Mouse (Mus musculus) cerebellum, adult 9-10 months (tissue): Measurements from ENCODE around the gene Syt3.
A peak's percentile ranks its signal among the peaks of the same experiment; 100 is the strongest.

Source experiments
- DNase-seq: peaks from one replicate; pipeline ENCODE4 v3.0.0; 2022

The Syt3 gene

DNA sequence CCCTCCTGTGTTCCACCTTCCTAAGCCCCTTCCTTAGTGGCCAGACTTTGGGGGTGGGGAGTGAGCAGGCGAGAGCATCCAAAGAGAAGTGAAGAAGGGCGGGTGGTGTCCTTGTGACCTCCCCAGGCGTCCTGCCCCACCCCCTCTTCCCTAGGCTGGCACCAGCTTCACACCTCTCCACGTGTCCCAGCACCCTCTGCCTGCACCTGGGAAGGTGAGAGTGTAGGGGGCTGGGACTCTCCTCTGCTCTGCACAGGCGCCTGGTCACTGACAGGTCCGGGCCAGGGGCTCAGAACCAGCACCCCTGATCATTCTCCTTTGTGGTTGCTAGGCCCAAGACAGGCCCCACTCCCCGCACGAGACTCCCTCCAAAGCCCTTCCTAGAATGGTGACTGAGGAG is 43.8 kb downstream of the Syt3 start:
- DNase-seq: peak; percentile 64

DNA sequence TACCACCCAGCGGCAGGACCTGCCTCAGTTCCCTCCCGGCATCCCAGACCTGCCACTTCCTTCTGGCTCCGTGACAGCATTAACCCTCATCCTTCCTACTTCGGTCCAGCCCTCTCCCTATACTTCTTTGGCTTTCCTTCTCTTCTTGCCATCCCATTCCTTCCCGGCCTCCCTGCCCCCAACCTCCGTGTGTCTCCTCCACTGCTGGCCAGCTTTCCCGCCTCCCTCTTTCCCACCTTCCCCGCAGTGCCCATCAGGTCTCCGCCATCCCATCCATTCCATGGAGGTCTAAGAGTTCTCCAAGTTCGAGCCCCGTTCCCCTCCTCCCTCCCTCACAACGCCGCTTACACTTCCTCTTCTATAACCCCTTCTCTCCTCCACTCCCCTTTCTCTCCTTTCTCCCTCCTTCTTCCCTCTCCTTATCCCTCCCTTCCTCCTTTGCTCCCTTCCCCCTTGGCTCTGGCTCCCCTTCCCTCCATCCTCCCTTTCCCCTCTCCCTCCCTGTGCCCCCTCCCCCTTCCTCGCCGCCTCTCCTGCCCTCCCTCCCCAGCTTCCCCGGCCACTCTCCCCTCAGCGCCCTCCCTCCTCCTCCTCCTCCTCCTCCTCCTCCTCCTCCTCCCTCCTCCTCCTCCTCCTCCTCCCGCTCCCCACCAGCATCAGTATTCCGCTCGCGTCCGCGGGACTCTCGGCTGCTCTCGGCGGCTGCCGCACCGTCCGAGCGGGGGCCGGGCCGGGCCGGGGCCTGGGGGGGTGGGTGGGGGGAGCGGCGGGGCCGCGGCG is 44.5 kb downstream of the Syt3 start:
- peak; percentile 66 for DNase-seq

DNA sequence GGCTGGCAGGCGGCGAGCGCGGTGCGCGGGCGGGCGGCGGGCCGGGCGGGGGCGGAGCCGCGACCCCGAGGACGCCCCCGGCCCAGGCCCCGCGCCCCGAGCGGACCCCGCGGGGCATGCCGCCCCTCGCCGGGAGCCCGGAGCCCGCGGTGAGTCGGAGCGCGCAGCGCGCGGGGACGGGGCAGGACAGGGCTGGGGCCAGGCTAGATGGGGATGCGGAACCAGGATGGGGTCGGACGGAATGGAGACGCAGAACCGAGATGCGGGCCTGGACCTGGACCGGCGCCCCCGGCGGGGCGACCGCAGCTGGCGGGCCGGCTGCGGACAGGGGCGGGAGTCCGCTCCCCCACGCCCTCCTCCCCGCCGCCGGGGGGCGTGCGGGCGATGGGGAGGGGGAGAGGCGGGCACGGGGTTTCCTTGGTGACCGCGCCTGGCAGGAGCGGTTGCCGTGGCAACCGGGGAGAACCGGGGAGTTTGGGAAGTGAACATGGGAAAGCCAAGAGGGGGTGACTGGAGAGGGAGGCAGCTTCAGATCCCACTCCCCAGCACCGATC is 45.1 kb downstream of the Syt3 start, which contains the start of gene Lrrc4b:
Gene Lrrc4b (plus strand): TSS at position 51 of the 554 bp plus-strand sequence.
- no peak for DNase-seq

DNA sequence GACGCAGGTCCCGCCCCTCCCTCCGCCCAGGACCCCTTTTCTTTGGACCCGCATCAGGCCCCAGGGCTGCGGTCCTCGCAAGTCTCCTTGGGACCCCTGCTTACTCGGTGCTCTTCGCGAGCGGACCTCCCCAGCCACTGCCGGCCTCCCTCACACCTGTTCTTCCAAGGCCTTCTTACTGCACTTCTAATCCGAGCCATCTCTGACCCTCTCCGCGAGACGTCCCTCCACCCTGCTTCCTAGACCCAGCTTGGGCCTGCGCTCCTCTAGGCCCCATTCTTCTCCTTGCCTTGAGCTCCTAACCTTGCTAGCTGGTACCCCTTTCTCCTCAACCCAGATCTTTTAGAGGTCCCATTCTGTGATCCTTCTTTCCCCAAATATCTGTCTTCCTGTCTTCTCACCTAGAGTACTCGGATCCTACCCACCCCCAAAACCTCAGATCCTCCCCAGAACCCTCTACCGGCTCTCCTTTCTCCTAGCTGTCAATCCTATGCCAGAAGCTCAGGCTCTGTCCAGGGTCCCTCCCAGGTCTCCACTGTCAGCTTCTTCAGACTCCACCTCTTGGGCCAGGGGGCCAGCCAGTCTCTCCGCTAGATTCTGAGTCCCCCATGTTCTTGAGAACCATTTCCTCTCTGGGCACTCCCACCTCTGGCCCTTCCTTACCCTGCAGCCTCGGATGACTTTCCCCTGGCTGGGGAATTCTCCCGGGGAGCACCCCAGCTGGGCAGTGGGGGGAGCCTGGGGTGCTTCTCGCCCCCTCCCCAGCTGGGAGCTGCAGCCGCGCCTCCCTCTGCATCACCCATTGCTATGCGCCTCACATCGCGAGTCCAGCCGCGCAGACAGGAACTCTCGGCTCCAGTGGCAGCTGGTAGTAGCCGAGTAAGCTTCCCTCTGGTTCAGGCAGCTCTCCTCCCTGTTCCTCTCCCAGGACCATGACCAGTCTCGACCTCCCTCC is 45.9 kb downstream of the Syt3 start:
- DNase-seq: peak; percentile 61

DNA sequence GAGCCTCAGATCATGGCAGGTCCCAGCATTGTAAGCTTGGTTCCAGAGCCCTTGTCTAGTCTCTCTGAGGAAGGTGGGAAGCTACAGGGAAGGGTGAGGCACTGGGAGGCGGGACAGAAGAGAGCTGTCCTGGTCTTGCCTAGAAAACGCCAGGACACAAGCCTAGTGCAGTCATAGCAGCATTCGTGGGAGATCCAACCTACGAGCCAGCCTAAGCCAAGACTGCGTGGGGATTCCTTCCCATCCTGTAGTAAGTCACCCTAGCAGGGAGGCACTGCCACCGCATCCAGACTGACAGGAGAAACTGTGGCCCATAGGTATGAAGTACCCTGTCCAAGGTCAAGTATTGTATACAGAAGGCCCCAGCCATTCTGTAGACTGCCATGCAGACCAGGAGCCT is 48.6 kb downstream of the Syt3 start:
- DNase-seq: peak; percentile 25

DNA sequence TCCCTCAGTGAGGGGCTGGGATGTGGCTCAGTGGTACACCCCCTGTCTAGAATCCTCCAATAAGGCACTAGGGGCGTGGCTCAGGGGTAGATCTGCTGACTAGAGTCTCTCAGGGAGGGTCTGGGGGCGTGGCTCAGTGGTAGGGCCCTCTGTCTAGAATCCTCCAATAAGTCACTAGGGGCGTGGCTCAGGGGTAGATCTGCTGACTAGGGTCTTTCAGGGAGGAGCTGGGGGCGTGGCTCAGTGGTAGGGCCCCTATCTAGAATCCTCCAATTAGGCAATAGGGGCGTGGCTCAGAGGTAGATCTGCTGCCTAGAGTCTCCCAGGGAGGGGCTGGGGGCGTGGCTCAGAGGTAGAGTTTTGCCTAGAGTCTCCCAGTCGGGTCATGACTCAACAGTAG is 49.5 kb downstream of the Syt3 start:
- DNase-seq: peak; percentile 61

DNA sequence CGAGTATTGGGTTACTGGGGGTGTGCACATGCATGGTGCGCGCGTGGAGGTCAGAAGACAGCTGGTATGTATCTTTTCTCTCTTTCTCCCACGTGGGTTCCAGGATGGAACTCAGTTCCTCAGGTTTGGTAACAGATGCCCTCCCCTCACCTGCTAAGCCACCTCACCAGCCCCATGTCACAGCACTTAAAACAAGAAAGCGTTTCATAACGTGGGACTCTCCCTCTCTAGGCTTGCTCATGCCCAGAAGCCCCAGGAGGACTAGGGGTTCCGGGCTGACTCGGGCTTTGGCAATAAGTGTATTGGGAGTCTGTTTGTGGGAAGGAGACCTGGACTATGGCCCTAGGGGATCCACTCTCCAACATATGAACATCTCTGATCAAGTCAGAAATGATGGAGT is 50.2 kb downstream of the Syt3 start:
- DNase-seq: peak; percentile 27

DNA sequence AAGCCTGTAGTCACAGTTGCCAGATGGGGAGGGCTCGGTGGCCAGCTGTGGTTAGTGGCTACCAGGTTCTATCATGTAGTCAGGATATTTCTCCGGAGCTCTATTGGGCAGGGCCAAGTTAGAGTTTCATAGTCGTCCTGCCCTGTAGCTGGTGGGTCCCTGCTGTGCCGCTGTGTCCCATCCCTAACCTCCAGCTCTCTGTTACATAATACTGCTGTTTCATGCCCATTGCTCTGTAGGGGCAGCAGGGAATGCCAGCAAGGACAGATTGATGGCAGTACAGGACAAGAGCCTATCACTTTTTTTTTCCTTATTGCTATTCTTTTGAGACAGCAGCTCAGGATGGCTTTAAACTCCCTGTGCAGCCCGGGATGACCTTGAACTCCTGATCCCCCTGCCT is 51.9 kb downstream of the Syt3 start:
- peak; percentile 83 for DNase-seq

DNA sequence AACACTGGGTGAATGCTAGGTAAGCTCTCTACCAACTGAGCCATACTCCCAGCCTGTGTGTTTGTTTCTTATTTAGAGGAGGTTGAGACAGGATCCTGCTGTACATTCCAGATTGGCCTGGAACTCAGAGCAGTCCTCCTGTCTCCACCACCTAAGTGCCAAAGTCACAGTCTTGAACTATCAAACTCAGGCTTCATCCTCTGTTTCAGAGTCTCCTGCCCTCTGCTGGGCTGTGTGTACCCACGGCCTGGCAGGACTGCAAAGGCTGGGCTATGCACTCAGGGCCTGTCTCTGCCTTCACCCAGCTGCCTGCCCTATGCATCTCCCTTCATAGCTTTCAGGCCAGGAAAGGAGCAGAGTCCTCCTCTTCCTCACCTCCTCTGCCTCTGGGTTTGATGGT is 52.4 kb downstream of the Syt3 start:
- peak; percentile 70 for DNase-seq

DNA sequence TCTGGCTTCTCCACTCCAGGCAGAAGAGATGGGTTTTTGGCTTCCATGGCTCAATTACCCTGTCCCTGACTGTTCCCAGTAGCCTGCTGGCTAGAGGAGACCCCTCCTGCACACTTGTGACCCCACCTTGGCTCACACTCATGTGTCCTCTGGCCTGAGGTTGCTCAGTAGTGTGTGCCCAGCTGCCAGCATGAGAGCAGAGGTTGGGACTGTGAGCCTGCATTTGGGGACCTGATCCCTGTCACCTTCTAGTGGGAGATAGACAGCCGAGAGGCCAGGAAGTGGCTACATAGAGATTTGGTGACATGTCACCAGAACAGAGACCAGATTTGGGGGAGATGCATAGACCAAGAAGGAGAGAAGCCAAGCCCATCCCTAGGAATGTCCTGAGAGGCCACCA is 53.3 kb downstream of the Syt3 start:
- peak; percentile 56 for DNase-seq

DNA sequence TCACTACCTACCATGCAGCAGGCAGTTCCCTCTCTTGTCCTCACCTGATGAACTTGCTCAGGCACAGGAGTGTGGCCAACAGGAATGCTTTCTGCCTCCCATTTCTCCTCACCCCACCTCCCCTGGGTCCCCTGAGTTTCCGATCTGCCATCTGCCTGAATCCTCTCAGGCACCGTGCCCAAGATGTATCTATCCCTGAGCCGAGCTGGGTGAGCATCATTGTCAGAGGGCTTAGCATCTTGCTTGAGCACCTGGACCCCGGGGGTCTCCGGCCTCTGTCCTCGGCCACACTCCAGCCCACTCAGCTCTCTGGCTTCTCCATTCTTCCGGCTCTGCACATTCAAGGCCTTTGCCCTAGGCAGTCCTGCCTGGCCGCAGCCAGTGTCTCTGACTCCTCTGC is 54.0 kb downstream of the Syt3 start:
- peak; percentile 84 for DNase-seq

DNA sequence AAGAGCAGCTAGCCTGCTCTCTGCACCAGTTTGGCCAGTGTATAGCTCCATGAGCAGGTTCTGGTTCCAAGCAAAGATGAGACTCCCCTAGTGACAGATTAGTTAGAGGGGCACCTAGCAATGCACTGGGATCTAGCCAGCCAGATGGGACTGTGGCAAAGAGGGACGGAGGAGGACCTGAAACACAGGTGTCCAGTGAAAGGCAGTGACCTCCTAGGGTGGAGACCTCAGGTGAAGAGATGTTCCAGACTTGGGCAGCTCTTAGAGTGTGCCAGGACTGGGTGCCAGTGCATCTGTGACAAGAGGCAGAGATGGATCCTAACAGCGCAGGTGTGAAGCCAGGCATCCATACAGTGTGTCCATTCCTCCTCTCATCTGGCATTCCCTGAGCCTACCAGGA is 55.8 kb downstream of the Syt3 start:
- DNase-seq: peak; percentile 54

DNA sequence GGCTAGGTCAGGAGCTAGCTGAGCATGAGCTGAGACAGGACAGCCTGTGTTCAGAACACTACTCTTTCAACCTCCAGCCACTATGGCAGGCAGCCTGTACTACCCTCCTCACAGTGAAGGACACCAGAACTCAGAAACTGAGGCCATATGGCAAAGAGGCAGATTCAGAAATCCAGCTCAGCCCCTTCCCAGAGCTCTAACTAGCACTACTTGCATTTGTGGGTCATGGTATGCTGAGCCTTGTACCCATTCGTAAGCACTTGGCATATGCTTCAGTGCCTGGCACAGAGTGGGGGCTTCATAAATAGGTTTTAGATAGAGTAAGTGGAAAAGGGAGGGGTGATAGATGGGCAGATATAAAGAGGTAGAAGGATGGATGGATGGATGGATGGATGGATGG is 56.6 kb downstream of the Syt3 start:
- DNase-seq: peak; percentile 61

DNA sequence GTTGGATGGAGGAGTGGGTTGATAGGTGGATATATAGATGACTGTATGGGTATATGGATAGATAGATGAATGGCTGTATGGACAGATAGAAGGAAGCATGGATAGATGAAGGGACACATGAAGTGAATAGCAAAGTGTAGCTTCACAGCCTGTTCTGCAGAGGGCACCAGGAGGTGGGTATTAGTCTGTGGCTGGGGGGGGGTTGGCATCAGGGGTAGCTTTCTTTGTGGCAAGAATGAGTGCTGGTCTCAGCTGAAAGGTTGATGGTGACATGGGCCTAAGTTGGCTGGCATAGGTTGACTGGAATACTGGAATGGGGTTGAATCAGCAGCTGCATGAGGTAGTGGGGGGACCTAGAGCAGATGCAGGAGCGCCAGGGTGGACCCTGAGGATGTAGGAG is 57.3 kb downstream of the Syt3 start:
- peak; percentile 53 for DNase-seq

DNA sequence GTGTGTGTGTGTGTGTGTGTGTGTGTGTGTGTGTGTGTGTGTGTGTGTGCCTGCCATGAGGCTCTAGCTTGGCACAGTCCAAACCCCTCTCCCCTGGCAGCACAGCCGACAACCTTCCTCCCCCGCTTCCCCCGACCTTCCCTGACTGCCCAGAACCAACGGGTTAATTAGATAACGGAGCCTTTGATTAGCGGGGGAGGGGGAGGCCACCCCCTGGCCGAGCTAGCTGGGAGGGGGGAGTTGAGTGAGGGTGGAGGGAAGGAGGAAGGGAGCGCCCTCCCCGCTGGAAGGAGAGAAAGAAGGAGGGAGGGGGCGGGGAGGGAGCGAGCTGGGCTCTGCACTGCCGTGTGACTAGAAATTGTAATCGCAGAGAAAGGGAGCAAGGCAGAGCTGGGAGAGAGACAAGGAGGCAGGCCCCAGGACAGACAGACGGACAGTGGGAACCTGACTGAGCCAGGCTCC is 57.8 kb downstream of the Syt3 start:
- peak; percentile 85 for DNase-seq

DNA sequence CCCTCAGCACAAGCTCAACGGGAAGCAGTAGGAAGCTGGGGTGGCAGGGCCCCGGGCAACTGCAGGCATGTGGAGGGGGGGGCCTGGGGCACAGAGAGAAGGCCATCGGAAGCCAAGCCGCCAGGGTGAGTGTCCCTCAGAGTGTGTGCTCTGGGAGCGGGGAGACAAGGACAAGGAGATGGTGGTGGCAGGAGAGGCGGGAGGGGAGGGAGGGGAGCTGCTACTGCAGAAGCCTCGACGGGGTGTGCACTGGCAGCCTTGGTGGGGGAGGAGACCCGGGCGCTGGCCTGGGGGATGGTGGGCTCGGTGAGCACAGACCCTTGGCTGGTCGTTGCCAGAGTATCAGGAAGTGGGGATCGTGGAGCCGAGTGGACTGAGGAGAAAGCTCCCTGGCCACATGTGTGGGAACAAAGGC is 58.5 kb downstream of the Syt3 start:
- DNase-seq: peak; percentile 68

DNA sequence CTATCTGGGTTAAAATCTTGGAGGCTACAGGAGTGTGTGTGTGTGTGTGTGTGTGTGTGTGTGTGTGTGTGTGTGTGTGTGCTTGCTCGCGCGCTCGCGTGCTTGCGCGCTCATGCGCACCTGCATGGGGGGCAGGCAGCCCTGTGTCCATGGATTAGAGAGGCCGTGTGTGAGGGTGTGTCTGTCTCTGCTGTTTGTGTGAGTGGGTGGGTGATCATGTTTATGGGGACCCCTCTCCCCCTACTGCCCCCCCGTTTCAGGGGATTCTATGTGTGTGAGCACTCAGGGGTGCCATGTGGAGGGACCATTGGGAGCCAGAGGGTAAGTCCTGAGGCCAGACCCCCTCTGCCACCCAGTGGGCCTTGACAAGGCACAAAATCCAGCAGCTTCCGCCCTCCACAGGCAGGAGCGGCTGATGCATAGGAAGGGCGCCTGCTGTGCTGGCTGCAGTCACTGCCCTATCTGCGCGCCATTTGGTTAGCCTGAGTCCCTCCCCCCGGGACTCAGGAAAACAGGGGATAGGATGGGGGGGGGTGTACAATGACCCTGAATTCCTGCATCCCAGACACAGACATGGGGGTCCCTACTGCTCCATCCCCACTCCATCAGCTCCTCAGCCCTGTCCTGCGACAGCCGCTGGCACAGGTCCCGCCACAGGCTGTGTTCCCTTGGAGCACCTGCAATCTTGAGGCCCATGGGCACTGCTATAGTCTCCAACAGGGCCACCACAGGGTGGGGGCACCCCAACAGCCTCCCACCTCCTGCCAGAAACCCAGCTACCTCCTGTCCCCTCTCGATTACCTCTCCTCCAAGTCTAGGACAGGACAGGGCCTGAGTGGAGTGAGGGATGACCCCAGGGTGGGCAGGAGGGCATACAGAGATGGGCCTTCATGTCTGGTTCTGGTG is 59.6 kb downstream of the Syt3 start:
- DNase-seq: peak; percentile 84

DNA sequence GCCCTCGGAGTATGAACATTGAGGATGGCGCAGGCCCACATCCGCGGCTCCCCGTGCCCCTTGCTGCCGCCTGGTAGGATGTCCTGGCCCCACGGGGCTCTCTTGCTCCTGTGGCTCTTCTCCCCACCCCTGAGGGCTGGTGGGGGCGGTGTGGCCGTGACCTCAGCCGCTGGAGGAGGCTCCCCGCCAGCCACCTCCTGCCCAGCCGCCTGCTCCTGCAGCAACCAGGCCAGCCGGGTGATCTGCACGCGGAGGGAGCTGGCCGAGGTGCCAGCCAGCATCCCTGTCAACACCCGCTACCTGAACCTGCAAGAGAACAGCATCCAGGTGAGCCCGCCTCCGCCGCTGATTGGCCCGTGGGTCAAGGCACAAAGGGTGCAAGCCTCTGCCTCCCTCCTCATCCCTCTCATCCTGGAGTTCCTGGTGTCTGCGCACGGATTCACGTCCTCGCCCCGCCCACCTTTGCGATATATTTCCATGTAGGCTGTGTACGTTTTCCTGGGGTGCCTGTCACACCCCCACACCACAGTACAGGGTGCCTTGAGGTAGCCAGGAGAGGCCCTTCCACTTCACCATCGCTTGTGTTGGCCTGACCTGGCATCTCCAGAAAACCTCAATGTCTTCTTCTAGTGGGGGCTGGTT is 61.1 kb downstream of the Syt3 start:
- peak; percentile 62 for DNase-seq

DNA sequence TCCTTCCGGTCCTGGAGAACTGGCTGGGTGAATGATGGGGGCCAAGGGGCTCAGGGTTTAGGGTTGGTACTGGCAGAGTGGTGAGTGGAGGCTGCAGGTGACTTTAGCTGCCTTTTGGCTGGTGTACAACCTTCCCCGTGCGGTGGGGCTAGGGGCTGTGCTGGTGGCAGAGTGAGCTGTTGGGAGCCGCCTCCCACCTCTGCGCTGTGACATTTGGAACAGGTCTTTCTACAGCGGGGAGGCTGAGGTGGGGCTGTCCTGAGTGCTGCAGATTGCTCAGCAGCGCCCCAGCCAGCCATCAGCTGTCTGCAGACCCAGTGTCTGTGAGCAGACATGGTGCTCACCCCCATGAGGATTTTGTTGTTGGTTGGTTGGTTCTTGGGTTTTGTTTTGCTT is 61.6 kb downstream of the Syt3 start:
- no peak for DNase-seq

DNA sequence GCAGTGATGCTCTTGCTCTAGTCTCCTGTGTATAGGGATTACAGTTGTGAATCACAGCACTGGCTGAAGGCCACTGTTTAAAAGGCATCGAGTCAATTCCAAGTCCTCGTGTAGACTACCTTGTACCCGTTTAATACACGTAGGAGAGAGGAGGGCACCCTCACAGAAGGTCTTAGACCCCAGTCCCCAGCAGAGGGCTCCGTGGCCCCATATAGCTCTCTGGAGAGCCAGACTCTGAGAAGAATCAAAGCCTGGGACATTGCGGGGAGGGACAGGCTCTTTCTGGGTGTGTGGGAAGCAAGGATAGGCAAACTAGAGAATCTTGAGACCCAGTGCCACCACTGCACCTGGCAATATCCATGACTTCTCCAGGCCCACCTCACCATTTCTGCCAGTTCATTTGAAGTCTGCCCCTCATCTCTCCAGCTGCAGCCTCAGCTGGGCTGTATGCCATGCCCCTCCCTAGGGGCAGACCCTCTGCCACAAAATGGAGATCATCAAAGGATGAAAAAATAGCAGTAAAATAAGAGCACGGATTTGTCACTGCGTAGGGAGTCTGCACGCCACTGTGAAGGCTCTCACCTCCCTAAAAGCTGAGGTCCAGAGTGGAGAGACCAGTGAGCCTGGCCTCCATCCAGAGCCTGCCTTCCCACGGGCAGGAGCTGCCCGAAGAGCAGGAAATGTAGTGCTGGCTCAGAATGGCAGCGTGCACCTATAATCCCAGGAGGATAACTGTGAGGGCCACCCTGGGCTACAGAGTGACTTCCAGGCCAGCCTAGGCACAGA is 62.4 kb downstream of the Syt3 start:
- peak; percentile 77 for DNase-seq
